8 mouse cellular contexts compared by ENCODE assay signal in genomic region chr5:24651768-24652752, GRCm38 (mm10). TPM values are rescaled to one million over a fixed set of nuclear protein-coding genes. Genes with fewer than 3 reads are reported as not detected.
DNase-seq lines count a peak whose midpoint lies in the region; ATAC-seq and TF ChIP-seq lines count a peak whose summit lies in the region.

No protein-coding gene starts in this region.

- H3K9me3 ChIP-seq in ES-Bruce4 (replicated peaks; ENCODE audit: control insufficient read depth, insufficient read depth, low read length, poor library complexity, severe bottlenecking), result no peaks in the 10 kb centered on the region
- H3K9me3 ChIP-seq in forebrain, embryonic 13.5 days (replicated peaks), result no peaks in the 10 kb centered on the region

- TF ChIP-seq CTCF in ES-Bruce4 (IDR thresholded peaks at IDR 0.05; ENCODE audit: low read depth, low read length), result peak; percentile 96
- peak; percentile 89 for TF ChIP-seq CTCF in lung, adult 2 months (IDR thresholded peaks at IDR 0.05; ENCODE audit: insufficient read depth, low read length)
- TF ChIP-seq CTCF in olfactory bulb, adult 2 months (IDR thresholded peaks at IDR 0.05; ENCODE audit: insufficient read depth, low read depth, low read length), result peak; percentile 96

- H3K4me3 ChIP-seq in ES-Bruce4 (ENCODE audit: low read depth, low read length), result peak overlapping the region; percentile 27; the same call in 1 of the 2 replicates
- H3K4me3 ChIP-seq in forebrain, embryonic 13.5 days, result no peak overlapping the region
- no peak overlapping the region for H3K4me3 ChIP-seq in lung, adult 2 months (replicated peaks; ENCODE audit: extremely low read depth, low read depth, low read length)
- no peak overlapping the region for H3K4me3 ChIP-seq in olfactory bulb, adult 2 months (ENCODE audit: insufficient read depth, low read depth, low read length)

- TF ChIP-seq POLR2A in ES-Bruce4 (IDR thresholded peaks at IDR 0.05; ENCODE audit: insufficient read depth, low read length), result no peak
- no peak for TF ChIP-seq POLR2A in lung, adult 2 months (IDR thresholded peaks at IDR 0.05; ENCODE audit: borderline replicate concordance, extremely low read depth, low read depth, low read length)
- no peak for TF ChIP-seq POLR2A in olfactory bulb, adult 2 months (IDR thresholded peaks at IDR 0.05; ENCODE audit: insufficient read depth, low read depth, low read length)

- no peaks in the 10 kb centered on the region for H3K27me3 ChIP-seq in ES-Bruce4 (ENCODE audit: control insufficient read depth, insufficient read depth, low read length, poor library complexity, severe bottlenecking)
- no peaks in the 10 kb centered on the region for H3K27me3 ChIP-seq in forebrain, embryonic 13.5 days

- H3K9ac ChIP-seq in ES-Bruce4 (ENCODE audit: low read depth, poor library complexity, severe bottlenecking), result no peak overlapping the region
- H3K9ac ChIP-seq in forebrain, embryonic 13.5 days, result no peak overlapping the region

- H3K4me2 ChIP-seq in forebrain, embryonic 13.5 days, result no peak overlapping the region

- no peaks in the 10 kb centered on the region for H3K36me3 ChIP-seq in ES-Bruce4 (ENCODE audit: control insufficient read depth, insufficient read depth, low read length, poor library complexity, severe bottlenecking)
- no peaks in the 10 kb centered on the region for H3K36me3 ChIP-seq in forebrain, embryonic 13.5 days (ENCODE audit: poor library complexity, severe bottlenecking)

- H3K4me1 ChIP-seq in ES-Bruce4 (ENCODE audit: control insufficient read depth, insufficient read depth, low read length), result no peaks in the 10 kb centered on the region
- peaks cover 16% of the 10 kb centered on the region for H3K4me1 ChIP-seq in forebrain, embryonic 13.5 days
- no peaks in the 10 kb centered on the region for H3K4me1 ChIP-seq in lung, adult 2 months (ENCODE audit: control insufficient read depth, insufficient read depth, low read length)
- no peaks in the 10 kb centered on the region for H3K4me1 ChIP-seq in olfactory bulb, adult 2 months (ENCODE audit: control insufficient read depth, insufficient read depth, low read length)

- DNase-seq in c-Kit-positive CD71-positive TER-119-positive erythroid progenitor cells, embryonic 14.5 days (ENCODE audit: low spot score), result peak; percentile 27
- peak; percentile 51 for DNase-seq in heart, postnatal 25 days (ENCODE audit: low spot score)
- DNase-seq in layer of hippocampus, adult 18-20 months (ENCODE audit: low spot score in 2 of 2), result peak; percentile 75 to 92
- DNase-seq in lung, adult 2 months, result peak; percentile 81
- peak; percentile 73 for DNase-seq in thymus, postnatal 0 days (ENCODE audit: low spot score)

- peak; percentile 71 for ATAC-seq in forebrain, embryonic 13.5 days

- TF ChIP-seq EP300 in ES-Bruce4 (IDR thresholded peaks at IDR 0.05; ENCODE audit: insufficient read depth, low read depth, low read length), result no peak

- intact Hi-C loops in heart, postnatal 25 days (cut with DNase I), result loop anchor here (1.0 to 5.0 kb wide), 3 partner anchors 45 to 142 kb away; no protein-coding TSS in a partner anchor

- H3K27ac ChIP-seq in ES-Bruce4 (ENCODE audit: insufficient read depth, low read length), result no peak overlapping the region
- no peak overlapping the region for H3K27ac ChIP-seq in forebrain, embryonic 13.5 days
- H3K27ac ChIP-seq in olfactory bulb, adult 2 months (ENCODE audit: insufficient read depth, low read depth, low read length), result no peak overlapping the region

- WGBS in forebrain, embryonic 13.5 days, result 28% methylated on average over 25 of the region's 25 CpGs
- WGBS in lung, adult 2 months, result 25% methylated on average over 25 of the region's 25 CpGs
- WGBS in olfactory bulb, adult 2 months, result 22% methylated on average over 25 of the region's 25 CpGs

RNA-seq across cellular contexts. Expression of gene Smarcd3, which starts 27.8 kb away (rescaled TPM):
- polyA plus RNA-seq in ES-Bruce4 (2011; ENCODE audit: insufficient read depth, insufficient read length, low read depth, missing spikeins), result 1.5 and 1.9 TPM in 2 replicates
- 111 and 114 TPM in 2 replicates for polyA plus RNA-seq in forebrain, embryonic 13.5 days (2015; fragmentation: Nextera tagmentation; extraction: Ambion mirVana)
- total RNA-seq in heart, postnatal 25 days (2021), result 10 to 100 TPM; 69.0 to 69.3 TPM
- total RNA-seq in layer of hippocampus, adult 18-20 months (2021), result 10 to 100 TPM; 87.4 to 93.2 TPM
- polyA plus RNA-seq in lung, adult 2 months (2012; rRNA removed), result 21.3 and 22.2 TPM in 2 replicates
- not detected in 2 replicates for polyA plus RNA-seq in olfactory bulb, adult 2 months (2012; ENCODE audit: insufficient read depth, insufficient read length, low replicate concordance, missing spikeins)
- 2.0 and 2.5 TPM in 2 replicates for polyA plus RNA-seq in thymus, postnatal 0 days (2015; fragmentation: Nextera tagmentation; extraction: Ambion mirVana)

RNA-seq across cellular contexts. Expression of gene Nub1, which starts 33.3 kb away (rescaled TPM):
- polyA plus RNA-seq in ES-Bruce4 (2011; ENCODE audit: insufficient read depth, insufficient read length, low read depth, missing spikeins), result 77.3 and 81.1 TPM in 2 replicates
- polyA plus RNA-seq in forebrain, embryonic 13.5 days (2015; fragmentation: Nextera tagmentation; extraction: Ambion mirVana), result 40.5 and 40.9 TPM in 2 replicates
- total RNA-seq in heart, postnatal 25 days (2021), result 10 to 100 TPM; 30.0 to 33.6 TPM
- total RNA-seq in layer of hippocampus, adult 18-20 months (2021), result 10 to 100 TPM; 76.0 to 78.0 TPM
- 49.0 and 59.9 TPM in 2 replicates for polyA plus RNA-seq in lung, adult 2 months (2012; rRNA removed)
- polyA plus RNA-seq in olfactory bulb, adult 2 months (2012; ENCODE audit: insufficient read depth, insufficient read length, low replicate concordance, missing spikeins), result not detected in 2 replicates
- 43.4 and 46.3 TPM in 2 replicates for polyA plus RNA-seq in thymus, postnatal 0 days (2015; fragmentation: Nextera tagmentation; extraction: Ambion mirVana)

Comparison
In these comparisons a context has a peak if more than half of its experiments do, and no peak if none do; other contexts are left out.
1. DNase-seq: peak in every context shown above with its lines; median percentile 84 in layer of hippocampus, adult 18-20 months; 81 in lung, adult 2 months; 73 in thymus, postnatal 0 days; 51 in heart, postnatal 25 days; 27 in c-Kit-positive CD71-positive TER-119-positive erythroid progenitor cells, embryonic 14.5 days.